In the genomic region with DNA sequence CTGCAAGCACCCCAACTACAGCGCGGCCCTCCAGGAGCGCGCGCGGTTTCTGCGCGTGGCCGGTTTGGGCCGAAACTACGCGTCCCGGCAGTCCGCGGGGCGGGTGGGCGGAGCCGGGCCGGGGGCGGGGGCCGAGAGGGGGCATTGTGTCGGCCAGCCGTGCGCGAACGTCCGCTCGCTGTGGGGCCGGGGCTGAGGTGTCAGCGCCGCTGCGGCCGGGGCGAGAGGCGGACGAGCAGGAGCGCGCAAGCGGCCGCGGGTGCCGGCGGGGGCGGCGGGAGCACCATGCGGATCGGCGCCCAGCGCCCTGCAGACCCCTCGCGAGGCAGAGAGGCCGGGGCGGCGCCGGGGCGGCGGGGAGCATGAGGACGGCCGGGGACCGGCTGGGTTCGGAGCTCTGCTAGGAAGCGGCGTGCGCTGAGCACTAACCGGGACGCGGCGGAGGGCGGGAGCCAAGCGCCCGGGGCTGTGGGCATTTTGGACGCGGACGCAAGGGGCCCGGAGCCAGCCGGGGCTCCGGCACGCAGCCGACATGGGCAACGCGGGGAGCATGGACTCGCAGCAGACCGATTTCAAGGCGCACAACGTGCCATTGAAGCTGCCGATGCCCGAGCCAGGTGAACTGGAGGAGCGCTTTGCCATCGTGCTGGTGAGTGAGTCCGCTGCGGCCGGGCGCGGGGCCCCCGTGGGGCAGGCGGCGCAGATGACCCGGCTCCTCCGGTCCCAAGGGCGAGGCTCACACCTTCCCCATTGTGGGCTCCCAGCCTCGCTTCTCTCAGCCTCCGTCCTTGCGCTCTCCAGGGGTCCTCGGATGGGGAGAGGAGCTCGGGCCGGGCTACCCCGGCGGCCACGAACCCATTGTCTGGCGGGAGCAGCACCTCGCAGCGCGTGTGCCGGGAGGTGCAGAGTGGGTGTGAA, we compare ENCODE assay signal across 8 mouse cellular contexts. TPM values are rescaled to one million over a fixed set of nuclear protein-coding genes. Genes with fewer than 3 reads are reported as not detected.
DNase-seq lines count a peak whose midpoint lies in the region; ATAC-seq and TF ChIP-seq lines count a peak whose summit lies in the region.

A gene (plus strand): TSS at position 250 of the 918 bp plus-strand sequence.

- no peak for TF ChIP-seq CTCF in stomach, postnatal 0 days (IDR thresholded peaks at IDR 0.05; ENCODE audit: low read depth)

- no peak for TF ChIP-seq EP300 in stomach, postnatal 0 days (optimal IDR thresholded peaks at IDR 0.05)

- under 1% methylated on average over 112 of the region's 114 CpGs for WGBS in forebrain, embryonic 13.5 days
- under 1% methylated on average over 114 of the region's 114 CpGs for WGBS in heart, embryonic 16.5 days
- WGBS in liver, embryonic 12.5 days (ENCODE audit: insufficient replicate concordance): 1% methylated on average over 105 of the region's 114 CpGs
- WGBS in neural tube, embryonic 11.5 days: under 1% methylated on average over 110 of the region's 114 CpGs
- under 1% methylated on average over 105 of the region's 114 CpGs for WGBS in stomach, postnatal 0 days

- H3K4me3 ChIP-seq in forebrain, embryonic 13.5 days: peak within 1 kb of the TSS; percentile 97
- peak within 1 kb of the TSS; percentile 88 for H3K4me3 ChIP-seq in heart, embryonic 16.5 days (ENCODE audit: low read length)
- H3K4me3 ChIP-seq in liver, embryonic 12.5 days: peak within 1 kb of the TSS; percentile 62
- peak within 1 kb of the TSS; percentile 76 for H3K4me3 ChIP-seq in neural tube, embryonic 11.5 days (ENCODE audit: low read depth, low read length)
- peak within 1 kb of the TSS; percentile 86 for H3K4me3 ChIP-seq in stomach, postnatal 0 days (ENCODE audit: low read depth, low read length)

- peak within 1 kb of the TSS; percentile 86 for H3K27ac ChIP-seq in forebrain, embryonic 13.5 days
- H3K27ac ChIP-seq in heart, embryonic 16.5 days (ENCODE audit: low read length): peak within 1 kb of the TSS; percentile 52
- H3K27ac ChIP-seq in liver, embryonic 12.5 days: no peak within 1 kb of the TSS
- H3K27ac ChIP-seq in neural tube, embryonic 11.5 days (ENCODE audit: low read depth, low read length): peak within 1 kb of the TSS; percentile 62
- H3K27ac ChIP-seq in stomach, postnatal 0 days (replicated peaks): peak within 1 kb of the TSS; percentile 84

- no peaks in the 10 kb centered on the region for H3K36me3 ChIP-seq in forebrain, embryonic 13.5 days (ENCODE audit: poor library complexity, severe bottlenecking)
- H3K36me3 ChIP-seq in heart, embryonic 16.5 days (ENCODE audit: control insufficient read depth, insufficient read depth): no peaks in the 10 kb centered on the region
- H3K36me3 ChIP-seq in liver, embryonic 12.5 days: no peaks in the 10 kb centered on the region
- H3K36me3 ChIP-seq in neural tube, embryonic 11.5 days (ENCODE audit: control insufficient read depth, insufficient read depth, low read length): no peaks in the 10 kb centered on the region
- no peaks in the 10 kb centered on the region for H3K36me3 ChIP-seq in stomach, postnatal 0 days (ENCODE audit: control insufficient read depth, insufficient read depth, low read length)

- H3K9me3 ChIP-seq in forebrain, embryonic 13.5 days (replicated peaks): no peaks in the 10 kb centered on the region
- no peaks in the 10 kb centered on the region for H3K9me3 ChIP-seq in heart, embryonic 16.5 days (replicated peaks; ENCODE audit: control insufficient read depth, low read length)
- no peaks in the 10 kb centered on the region for H3K9me3 ChIP-seq in liver, embryonic 12.5 days (replicated peaks)
- H3K9me3 ChIP-seq in neural tube, embryonic 11.5 days (ENCODE audit: control insufficient read depth, low read length): no peaks in the 10 kb centered on the region
- H3K9me3 ChIP-seq in stomach, postnatal 0 days (ENCODE audit: control insufficient read depth, low read length): no peaks in the 10 kb centered on the region

- peak; percentile 62 for DNase-seq in 3T3-L1 (ENCODE audit: low read depth, low spot score)
- DNase-seq in brain, embryonic 18.5 days (ENCODE audit: low read depth, low spot score): peak; percentile 52
- peak; percentile 91 for DNase-seq in kidney, postnatal 14 days
- DNase-seq in neural tube, embryonic 11.5 days (ENCODE audit: low spot score): peak; percentile 89
- DNase-seq in stomach, postnatal 0 days (ENCODE audit: low spot score): peak; percentile 84

- no peaks in the 10 kb centered on the region for H3K27me3 ChIP-seq in forebrain, embryonic 13.5 days
- no peaks in the 10 kb centered on the region for H3K27me3 ChIP-seq in heart, embryonic 16.5 days (ENCODE audit: control insufficient read depth, insufficient read depth, low read length)
- peaks cover 49% of the 10 kb centered on the region for H3K27me3 ChIP-seq in liver, embryonic 12.5 days (replicated peaks)
- H3K27me3 ChIP-seq in neural tube, embryonic 11.5 days (ENCODE audit: control insufficient read depth, insufficient read depth, low read length): no peaks in the 10 kb centered on the region
- H3K27me3 ChIP-seq in stomach, postnatal 0 days (ENCODE audit: control insufficient read depth, insufficient read depth, low read length): no peaks in the 10 kb centered on the region

- ATAC-seq in forebrain, embryonic 13.5 days: peak; percentile 94
- ATAC-seq in heart, embryonic 16.5 days (replicated peaks; ENCODE audit: extremely low read depth, insufficient read depth, low FRiP score): peak; percentile 92
- ATAC-seq in liver, embryonic 12.5 days: peak; percentile 72
- peak; percentile 92 for ATAC-seq in neural tube, embryonic 11.5 days (ENCODE audit: insufficient read depth, low FRiP score, low TSS enrichment)
- ATAC-seq in stomach, postnatal 0 days (ENCODE audit: low FRiP score, low TSS enrichment): peak; percentile 85

- peak within 1 kb of the TSS; percentile 89 for H3K4me2 ChIP-seq in forebrain, embryonic 13.5 days
- peak within 1 kb of the TSS; percentile 99 for H3K4me2 ChIP-seq in heart, embryonic 16.5 days (ENCODE audit: low read depth, low read length)
- peak within 1 kb of the TSS; percentile 77 for H3K4me2 ChIP-seq in liver, embryonic 12.5 days
- peak within 1 kb of the TSS; percentile 91 for H3K4me2 ChIP-seq in neural tube, embryonic 11.5 days (ENCODE audit: low read depth)
- peak within 1 kb of the TSS; percentile 88 for H3K4me2 ChIP-seq in stomach, postnatal 0 days (replicated peaks; ENCODE audit: low read depth)

- H3K9ac ChIP-seq in forebrain, embryonic 13.5 days: peak within 1 kb of the TSS; percentile 97
- peak within 1 kb of the TSS; percentile 87 for H3K9ac ChIP-seq in heart, embryonic 16.5 days (ENCODE audit: low read length)
- H3K9ac ChIP-seq in liver, embryonic 12.5 days: peak within 1 kb of the TSS; percentile 62
- H3K9ac ChIP-seq in neural tube, embryonic 11.5 days (ENCODE audit: low read length): peak within 1 kb of the TSS; percentile 85
- H3K9ac ChIP-seq in stomach, postnatal 0 days (ENCODE audit: low read length): peak within 1 kb of the TSS; percentile 80

- H3K4me1 ChIP-seq in forebrain, embryonic 13.5 days: peaks cover 44% of the 10 kb centered on the region
- peaks cover 5% of the 10 kb centered on the region; the same call in 1 of the 2 replicates for H3K4me1 ChIP-seq in heart, embryonic 16.5 days (ENCODE audit: control insufficient read depth, insufficient read depth, low read length)
- H3K4me1 ChIP-seq in liver, embryonic 12.5 days: peaks cover 14% of the 10 kb centered on the region
- peaks cover 19% of the 10 kb centered on the region for H3K4me1 ChIP-seq in neural tube, embryonic 11.5 days (ENCODE audit: control insufficient read depth, insufficient read depth, low read length)
- no peaks in the 10 kb centered on the region; the same call in 1 of the 2 replicates for H3K4me1 ChIP-seq in stomach, postnatal 0 days (replicated peaks; ENCODE audit: control insufficient read depth, insufficient read depth)

RNA-seq across cellular contexts. Expression of the gene that starts here (rescaled TPM):
- 15.4 and 17.1 TPM in 2 replicates for polyA plus RNA-seq in forebrain, embryonic 13.5 days (2015; fragmentation: Nextera tagmentation; extraction: Ambion mirVana)
- polyA plus RNA-seq in heart, embryonic 16.5 days (2015; fragmentation: Nextera tagmentation; extraction: Ambion mirVana): 1.0 TPM in 2 replicates
- 0.64 and 0.67 TPM in 2 replicates for polyA plus RNA-seq in liver, embryonic 12.5 days (2016; fragmentation: Nextera tagmentation; extraction: Ambion mirVana)
- polyA plus RNA-seq in neural tube, embryonic 11.5 days (2014; fragmentation: Nextera tagmentation; extraction: Ambion mirVana): 7.8 and 9.0 TPM in 2 replicates
- polyA plus RNA-seq in stomach, postnatal 0 days (2015; fragmentation: Nextera tagmentation; extraction: Ambion mirVana): 2.6 and 3.0 TPM in 2 replicates

Comparison
In these comparisons a context has a peak if more than half of its experiments do, and no peak if none do; other contexts are left out.
1. Peak in ATAC-seq, H3K4me3 ChIP-seq, H3K9ac ChIP-seq and H3K4me2 ChIP-seq in liver, embryonic 12.5 days; RNA of the gene not detected or under 1 TPM.